Mouse (Mus musculus): ENCODE data around the gene Asic2. TPM values are rescaled to one million over a fixed set of nuclear protein-coding genes. Genes with fewer than 3 reads are reported as not detected.
A peak's percentile ranks its signal among the peaks of the same experiment; 100 is the strongest.

Gene Asic2
- total RNA-seq, 2 experiments from 2014 or later: 58.4 to 61.0 TPM

GRCm38 (mm10) chr11:80983530-80983929 is 984.7 kb downstream of the Asic2 start:
- DNase-seq (ENCODE audit: extremely low spot score in 1 of 2, low spot score in 1 of 2): no peak

- no peak for DNase-seq (ENCODE audit: extremely low spot score in 1 of 2, low spot score in 1 of 2)
Measured at GRCm38 (mm10) chr11:80976239-80976855, 991.9 kb downstream of the Asic2 start.

GRCm38 (mm10) chr11:80974616-80975015 is 993.6 kb downstream of the Asic2 start:
- DNase-seq (ENCODE audit: extremely low spot score in 1 of 2, low spot score in 1 of 2): no peak

- DNase-seq (ENCODE audit: extremely low spot score in 1 of 2, low spot score in 1 of 2): peak in 1 of 2 experiments; percentile 63
Measured at GRCm38 (mm10) chr11:80973976-80974375, 994.3 kb downstream of the Asic2 start.

- DNase-seq (ENCODE audit: extremely low spot score in 1 of 2, low spot score in 1 of 2): no peak
Measured at GRCm38 (mm10) chr11:80973273-80973672, 995.0 kb downstream of the Asic2 start.

GRCm38 (mm10) chr11:80967544-80967943 is 1000.7 kb downstream of the Asic2 start:
- no peak for DNase-seq (ENCODE audit: extremely low spot score in 1 of 2, low spot score in 1 of 2)

GRCm38 (mm10) chr11:80966040-80966439 is 1002.2 kb downstream of the Asic2 start:
- DNase-seq (ENCODE audit: extremely low spot score in 1 of 2, low spot score in 1 of 2): peak in 1 of 2 experiments; percentile 40

- DNase-seq (ENCODE audit: extremely low spot score in 1 of 2, low spot score in 1 of 2): peak in 1 of 2 experiments; percentile 23
Measured at GRCm38 (mm10) chr11:80961326-80961725, 1006.9 kb downstream of the Asic2 start.

GRCm38 (mm10) chr11:80958086-80958671 is 1010.1 kb downstream of the Asic2 start:
- no peak for DNase-seq (ENCODE audit: extremely low spot score in 1 of 2, low spot score in 1 of 2)

GRCm38 (mm10) chr11:80955915-80956314 is 1012.3 kb downstream of the Asic2 start:
- DNase-seq (ENCODE audit: extremely low spot score in 1 of 2, low spot score in 1 of 2): no peak

- no peak for DNase-seq (ENCODE audit: extremely low spot score in 1 of 2, low spot score in 1 of 2)
Measured at GRCm38 (mm10) chr11:80954147-80954546, 1014.1 kb downstream of the Asic2 start.

GRCm38 (mm10) chr11:80949068-80949738 is 1019.1 kb downstream of the Asic2 start:
- no peak for DNase-seq (ENCODE audit: extremely low spot score in 1 of 2, low spot score in 1 of 2)

GRCm38 (mm10) chr11:80948103-80948502 is 1020.2 kb downstream of the Asic2 start:
- no peak for DNase-seq (ENCODE audit: extremely low spot score in 1 of 2, low spot score in 1 of 2)

- no peak for DNase-seq (ENCODE audit: extremely low spot score in 1 of 2, low spot score in 1 of 2)
Measured at GRCm38 (mm10) chr11:80946163-80946562, 1022.1 kb downstream of the Asic2 start.

GRCm38 (mm10) chr11:80923286-80923951 is 1044.8 kb downstream of the Asic2 start:
- no peak for DNase-seq (ENCODE audit: extremely low spot score in 1 of 2, low spot score in 1 of 2)

GRCm38 (mm10) chr11:80918332-80918731 is 1049.9 kb downstream of the Asic2 start:
- DNase-seq (ENCODE audit: extremely low spot score in 1 of 2, low spot score in 1 of 2): no peak

- no peak for DNase-seq (ENCODE audit: extremely low spot score in 1 of 2, low spot score in 1 of 2)
Measured at GRCm38 (mm10) chr11:80917688-80918087, 1050.6 kb downstream of the Asic2 start.

GRCm38 (mm10) chr11:80913408-80914024 is 1054.7 kb downstream of the Asic2 start:
- DNase-seq (ENCODE audit: extremely low spot score in 1 of 2, low spot score in 1 of 2): no peak

GRCm38 (mm10) chr11:80912721-80913120 is 1055.5 kb downstream of the Asic2 start:
- no peak for DNase-seq (ENCODE audit: extremely low spot score in 1 of 2, low spot score in 1 of 2)

- DNase-seq (ENCODE audit: extremely low spot score in 1 of 2, low spot score in 1 of 2): no peak
Measured at GRCm38 (mm10) chr11:80907820-80908219, 1060.4 kb downstream of the Asic2 start.

GRCm38 (mm10) chr11:80906456-80906855 is 1061.8 kb downstream of the Asic2 start:
- DNase-seq (ENCODE audit: extremely low spot score in 1 of 2, low spot score in 1 of 2): peak; percentile 54 to 81

Data from layer of hippocampus, postnatal 25 days (tissue).